Mouse (Mus musculus): Measurements from ENCODE around the gene Trim43a.
A peak's percentile ranks its signal among the peaks of the same experiment; 100 is the strongest.
"Not testable (repeated sequence)": the region's sequence is repeated elsewhere in the genome, so short reads cannot be mapped to it uniquely, and the experiment has no call there.

Gene Trim43a

DNA sequence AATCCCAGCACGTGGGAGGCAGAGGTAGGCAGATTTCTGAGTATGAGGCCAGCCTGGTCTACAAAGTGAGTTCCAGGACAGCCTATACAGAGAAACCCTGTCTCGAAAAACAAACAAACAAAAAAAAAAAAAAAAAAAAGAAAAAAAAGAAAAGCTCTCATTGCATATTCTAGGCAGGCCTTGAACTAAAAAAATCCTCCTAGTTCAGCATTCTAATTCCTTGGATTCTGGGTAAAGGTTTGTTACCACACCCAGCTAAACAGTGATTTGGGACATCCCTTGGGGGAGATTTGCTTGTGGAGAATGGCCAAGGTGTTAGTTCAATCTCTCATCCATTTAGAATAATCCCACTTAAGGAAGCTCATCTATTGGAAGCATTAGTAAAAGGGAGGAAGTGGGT, at the start of gene Trim43a:
Gene Trim43a (plus strand): TSS at position 301 of the 400 bp plus-strand sequence.
- DNase-seq = not testable (repeated sequence)

DNA sequence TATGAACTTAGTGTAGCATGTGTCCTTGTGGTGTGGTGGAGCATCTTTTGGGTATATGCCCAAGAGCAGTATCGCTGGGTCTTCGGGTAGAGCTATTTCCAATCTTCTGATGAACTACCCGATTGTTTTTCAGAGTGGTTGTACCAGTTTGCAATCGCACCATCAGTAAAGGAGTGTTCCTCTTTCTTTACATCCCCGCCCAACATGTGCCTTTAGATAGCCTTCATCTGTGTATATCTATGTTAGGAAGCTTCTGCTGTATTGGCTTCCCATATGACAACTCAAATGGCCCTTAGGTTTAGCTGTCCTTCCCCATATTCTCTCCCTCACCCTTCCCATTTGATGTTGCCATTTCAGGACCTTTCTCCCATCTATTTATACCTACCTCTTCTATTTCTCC, 46.6 kb upstream of the Trim43a start:
- DNase-seq = no peak

DNA sequence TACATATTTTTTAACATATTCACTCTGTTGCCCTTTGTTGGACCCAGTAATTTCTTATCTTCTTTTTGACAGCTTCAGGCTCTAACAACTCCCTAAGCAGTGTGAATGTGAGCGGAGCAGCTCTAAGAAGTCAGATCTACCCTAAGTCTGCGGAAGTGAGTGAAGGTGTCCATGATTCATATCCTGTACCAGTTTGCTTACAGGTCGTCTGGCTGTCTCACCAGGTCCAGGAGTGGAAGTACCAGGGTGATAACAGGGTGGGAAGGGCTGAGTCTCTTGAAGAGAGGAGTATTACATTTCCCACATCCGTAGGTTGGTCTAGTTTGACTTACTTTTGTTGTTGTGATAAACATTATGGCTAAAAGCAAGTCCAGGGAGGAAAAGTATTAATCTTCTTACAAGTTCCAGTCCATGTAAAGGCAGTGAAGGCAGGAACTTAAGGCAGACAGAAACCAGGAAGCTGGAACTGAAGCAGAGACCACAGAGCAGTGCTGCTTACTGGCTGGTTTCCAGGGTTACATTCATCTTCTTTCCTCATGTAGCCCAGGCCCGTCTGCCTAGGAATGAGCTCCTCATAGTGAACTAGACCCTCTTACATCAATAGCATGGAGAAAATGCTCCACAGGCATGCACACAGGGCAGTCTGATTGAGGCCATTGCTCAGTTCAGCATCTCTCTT, 41.0 kb upstream of the Trim43a start:
- DNase-seq = no peak

DNA sequence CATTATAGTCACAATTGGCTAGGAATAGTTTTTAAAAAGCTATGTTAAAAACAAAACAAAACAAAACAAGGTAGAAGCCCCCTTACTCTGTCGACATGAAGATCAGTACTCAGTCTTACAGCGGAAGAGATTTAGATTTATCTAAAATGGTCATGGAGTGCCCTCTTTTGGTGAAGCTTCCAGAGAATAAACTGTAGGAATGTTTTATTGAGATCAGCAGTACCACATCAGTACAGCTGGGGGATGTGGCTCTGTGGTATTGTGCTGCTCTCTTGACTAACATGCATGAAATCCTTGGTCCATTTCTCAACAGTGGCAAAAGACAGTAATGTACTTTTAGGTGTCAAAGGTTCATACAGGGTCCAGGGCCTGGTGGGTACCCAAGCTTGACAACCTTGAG, 37.9 kb upstream of the Trim43a start:
- no peak for DNase-seq

DNA sequence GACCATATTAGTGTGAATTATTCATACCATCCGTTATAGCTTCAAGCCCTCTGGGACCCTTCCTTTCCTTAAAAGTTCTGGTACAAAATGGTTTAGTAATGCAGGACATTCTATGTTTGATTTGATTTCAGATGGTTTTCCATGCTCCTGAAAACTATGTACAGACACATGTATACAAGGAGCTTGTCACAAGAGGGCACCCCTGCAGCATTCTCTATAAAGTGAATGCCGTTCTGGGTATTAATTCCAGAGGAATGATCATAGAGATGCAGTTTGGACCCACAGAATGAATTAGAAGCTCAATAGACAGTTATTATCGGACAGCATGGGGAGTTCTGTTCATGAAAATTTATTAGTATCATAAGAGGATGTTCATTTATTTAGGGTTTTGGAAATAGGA, 35.2 kb upstream of the Trim43a start:
- no peak for DNase-seq

DNA sequence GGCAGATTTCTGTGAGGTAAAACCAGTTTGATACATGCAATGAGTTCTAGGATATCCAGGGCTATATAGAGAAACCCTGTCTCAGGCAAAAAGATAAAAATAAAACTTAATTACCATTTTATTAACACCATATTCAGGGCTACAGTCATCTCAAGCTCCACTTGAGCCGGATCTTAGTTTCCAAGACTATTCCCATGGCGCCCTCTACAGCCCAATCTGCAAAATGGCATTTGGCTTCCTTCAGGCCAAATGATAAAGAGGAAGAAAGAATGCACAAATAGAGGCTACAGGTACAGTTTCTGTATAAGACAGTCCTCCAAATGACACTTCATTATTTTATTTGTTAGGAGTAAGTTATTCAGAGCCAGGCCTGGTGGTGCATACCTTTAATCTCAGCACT, 34.5 kb upstream of the Trim43a start:
- peak; percentile 88 for DNase-seq

DNA sequence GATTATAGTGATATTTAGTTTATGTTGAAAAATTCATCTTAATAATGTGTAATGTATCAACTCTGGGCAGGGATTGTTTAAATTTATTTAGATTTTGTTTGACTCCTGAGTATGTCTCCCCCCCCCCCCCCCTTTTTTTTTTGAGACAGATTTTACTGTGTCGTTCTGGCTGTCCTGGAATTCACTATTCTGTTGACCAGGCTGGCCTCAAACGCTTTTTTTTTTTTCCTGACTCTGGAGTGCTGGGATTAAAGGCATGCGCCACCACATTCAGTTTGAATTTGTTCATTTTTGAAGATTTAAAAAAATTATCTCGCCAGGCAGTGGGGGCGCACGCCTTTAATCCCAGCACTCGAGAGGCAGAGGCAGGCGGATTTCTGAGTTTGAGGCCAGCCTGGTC, 34.0 kb upstream of the Trim43a start:
- DNase-seq = no peak

DNA sequence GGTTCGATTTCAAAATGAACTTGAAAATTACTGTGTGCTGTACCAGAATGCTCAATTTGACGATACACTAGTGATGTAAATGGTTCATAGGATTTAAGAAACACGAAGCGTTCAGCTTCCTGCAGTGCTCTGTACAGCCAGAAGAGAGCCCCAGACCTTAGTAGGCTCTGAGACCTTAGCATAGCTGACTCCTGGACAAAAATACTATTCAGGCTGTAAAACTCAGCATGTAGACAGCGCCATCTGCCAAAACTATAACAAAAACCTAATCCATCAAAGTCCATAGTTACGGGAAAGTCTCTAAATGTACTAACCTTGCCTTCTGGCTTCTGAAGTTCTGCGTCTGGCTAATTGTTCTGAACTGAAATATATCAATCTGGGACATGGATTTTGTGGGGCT, 33.4 kb upstream of the Trim43a start:
- no peak for DNase-seq

DNA sequence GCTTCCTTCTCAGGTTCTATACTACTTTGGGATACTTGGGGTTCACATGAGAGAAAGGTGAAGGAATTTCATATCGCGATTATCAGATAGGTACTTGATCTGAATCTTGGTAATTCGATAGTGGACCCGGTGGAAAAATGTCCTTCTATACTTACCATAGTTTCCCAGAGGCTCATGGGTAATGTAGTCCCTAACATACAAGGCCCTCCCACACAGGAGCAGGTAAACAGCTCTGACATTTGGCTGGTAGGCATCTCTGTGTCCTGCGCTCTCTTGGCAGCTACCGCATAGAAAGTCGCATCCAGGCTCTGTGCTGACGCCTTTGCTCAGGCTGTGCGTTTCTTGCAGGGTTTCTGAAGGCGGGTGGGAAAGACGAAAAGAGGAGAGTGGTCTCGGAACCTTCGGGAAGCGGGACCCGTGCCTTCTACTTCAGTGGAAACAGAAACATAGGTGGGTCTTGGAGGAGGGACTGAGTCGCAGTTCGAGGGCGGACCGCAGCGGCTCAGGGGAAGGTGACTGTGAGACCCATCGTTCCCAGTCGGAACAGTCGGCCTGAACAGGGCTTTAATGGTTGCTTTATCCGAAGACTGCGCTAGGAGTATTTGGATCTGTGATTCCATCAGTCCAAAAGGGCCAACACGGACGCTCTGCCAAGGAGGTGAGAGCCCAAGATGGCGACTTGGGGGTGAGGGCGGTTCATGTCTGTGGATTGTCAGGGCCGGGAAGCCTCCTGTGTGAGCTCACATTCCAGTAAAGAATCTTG, 32.7 kb upstream of the Trim43a start, which contains the start of gene Zfp949:
Gene Zfp949 (plus strand): TSS at position 170 of the 763 bp plus-strand sequence.
- peak; percentile 97 for DNase-seq

DNA sequence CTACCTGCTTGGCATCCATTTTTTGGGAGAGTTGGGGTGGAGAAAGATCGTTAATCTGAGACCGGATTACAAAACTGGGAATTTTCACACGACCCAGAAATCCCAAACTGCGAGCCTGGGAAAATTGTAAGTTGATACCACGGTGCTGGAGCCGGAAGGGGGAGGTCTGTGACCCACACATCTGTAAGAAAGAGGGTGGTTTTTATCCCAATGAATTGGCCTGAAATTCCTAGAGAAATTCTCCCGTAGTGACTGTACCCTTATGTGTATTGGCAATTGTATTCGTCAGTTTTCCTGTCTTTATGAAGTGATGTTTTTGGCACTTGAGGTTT, 32.1 kb upstream of the Trim43a start:
- no peak for DNase-seq

DNA sequence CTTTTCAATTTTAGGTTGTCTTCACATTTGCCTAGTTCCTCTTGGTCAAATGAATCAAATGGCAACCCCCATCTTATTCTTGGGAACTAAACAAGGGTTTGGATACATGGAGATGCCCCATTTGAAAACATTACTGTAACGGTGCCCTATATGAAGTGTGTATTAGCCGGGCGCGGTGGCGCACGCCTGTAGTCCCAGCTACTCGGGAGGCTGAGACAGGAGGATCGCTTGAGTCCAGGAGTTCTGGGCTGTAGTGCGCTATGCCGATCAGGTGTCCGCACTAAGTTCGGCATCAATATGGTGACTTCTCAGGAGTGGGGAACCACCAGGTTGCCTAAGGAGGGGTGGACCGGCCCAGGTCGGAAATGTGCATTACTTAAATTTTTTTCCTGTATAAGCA, 27.6 kb upstream of the Trim43a start:
- DNase-seq = peak; percentile 86

DNA sequence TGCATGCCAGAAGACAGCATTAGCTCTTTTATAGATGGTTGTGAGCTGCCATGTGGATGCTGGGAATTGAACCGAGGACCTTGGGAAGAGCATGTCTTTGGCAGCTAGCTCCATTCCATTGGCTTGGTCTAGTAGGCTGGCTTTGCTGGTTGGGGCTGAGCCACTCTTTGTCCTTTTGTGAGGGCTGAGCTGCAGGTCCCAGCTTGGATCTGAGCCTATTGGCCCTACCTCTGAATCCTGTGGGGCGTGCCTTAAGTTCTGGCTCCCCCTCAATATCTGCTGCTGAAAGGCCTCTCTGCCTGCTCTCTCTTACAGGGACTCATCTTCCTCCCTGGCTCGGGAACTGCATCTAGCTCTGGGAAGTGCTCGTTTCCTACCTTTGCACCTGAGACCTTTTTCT, 22.5 kb upstream of the Trim43a start:
- peak; percentile 84 for DNase-seq

DNA sequence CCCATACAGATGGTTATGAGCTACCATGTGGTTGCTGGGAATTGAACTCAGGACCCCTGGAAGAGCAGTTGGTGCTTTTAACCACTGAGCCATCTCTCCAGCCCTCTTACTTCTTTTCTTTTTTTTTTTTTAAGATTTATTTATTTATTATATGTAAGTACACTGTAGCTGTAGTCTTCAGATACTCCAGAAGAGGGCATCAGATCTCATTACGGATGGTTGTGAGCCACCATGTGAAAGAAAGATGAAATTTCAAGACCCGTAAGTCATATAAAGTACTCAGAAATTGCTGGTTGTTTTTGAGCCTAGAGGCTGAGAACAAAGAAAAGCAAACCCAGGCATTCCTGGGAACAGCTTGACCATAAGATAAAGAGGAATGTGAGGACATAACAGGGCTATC, 19.2 kb upstream of the Trim43a start:
- DNase-seq = not testable (repeated sequence)

DNA sequence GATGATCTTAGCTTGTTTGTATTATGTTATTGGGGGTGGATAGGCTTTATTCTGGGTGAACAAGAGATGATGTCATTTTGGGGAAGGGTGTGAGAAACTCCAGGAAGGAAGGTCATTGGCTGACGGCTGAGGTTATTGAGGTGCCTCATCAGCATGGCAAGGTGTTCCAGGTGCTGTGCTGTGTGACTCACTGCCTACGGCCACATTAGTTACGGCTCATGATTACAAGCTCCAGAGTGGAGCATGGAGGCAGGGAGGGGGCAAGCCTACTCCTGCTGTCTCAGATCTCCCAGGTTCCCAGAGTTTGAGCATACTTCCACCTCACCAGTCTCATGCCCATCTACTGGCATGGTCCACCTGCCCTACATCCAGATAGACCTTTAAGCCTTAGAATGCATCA, 10.2 kb upstream of the Trim43a start:
- not testable (repeated sequence) for DNase-seq

DNA sequence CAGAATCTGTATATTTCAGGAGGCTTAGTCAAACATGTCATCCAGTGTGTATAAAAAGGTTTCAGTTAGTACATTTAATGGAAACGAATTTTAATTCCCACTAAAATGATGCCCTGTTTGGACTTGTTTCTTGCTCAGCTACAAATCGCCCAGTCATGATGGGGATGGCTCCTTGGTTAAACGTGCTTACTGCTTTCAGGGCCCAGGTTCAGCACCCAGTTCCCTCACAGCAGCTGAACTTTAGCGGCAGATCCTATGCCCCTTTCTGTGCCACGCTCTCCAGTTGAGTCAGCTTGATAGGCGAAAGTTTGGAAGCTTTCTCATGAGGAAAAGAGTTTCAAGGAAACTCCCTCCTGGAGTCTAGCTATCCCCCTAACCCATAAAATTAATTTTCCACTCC, 13.0 kb downstream of the Trim43a start:
- DNase-seq = not testable (repeated sequence)

DNA sequence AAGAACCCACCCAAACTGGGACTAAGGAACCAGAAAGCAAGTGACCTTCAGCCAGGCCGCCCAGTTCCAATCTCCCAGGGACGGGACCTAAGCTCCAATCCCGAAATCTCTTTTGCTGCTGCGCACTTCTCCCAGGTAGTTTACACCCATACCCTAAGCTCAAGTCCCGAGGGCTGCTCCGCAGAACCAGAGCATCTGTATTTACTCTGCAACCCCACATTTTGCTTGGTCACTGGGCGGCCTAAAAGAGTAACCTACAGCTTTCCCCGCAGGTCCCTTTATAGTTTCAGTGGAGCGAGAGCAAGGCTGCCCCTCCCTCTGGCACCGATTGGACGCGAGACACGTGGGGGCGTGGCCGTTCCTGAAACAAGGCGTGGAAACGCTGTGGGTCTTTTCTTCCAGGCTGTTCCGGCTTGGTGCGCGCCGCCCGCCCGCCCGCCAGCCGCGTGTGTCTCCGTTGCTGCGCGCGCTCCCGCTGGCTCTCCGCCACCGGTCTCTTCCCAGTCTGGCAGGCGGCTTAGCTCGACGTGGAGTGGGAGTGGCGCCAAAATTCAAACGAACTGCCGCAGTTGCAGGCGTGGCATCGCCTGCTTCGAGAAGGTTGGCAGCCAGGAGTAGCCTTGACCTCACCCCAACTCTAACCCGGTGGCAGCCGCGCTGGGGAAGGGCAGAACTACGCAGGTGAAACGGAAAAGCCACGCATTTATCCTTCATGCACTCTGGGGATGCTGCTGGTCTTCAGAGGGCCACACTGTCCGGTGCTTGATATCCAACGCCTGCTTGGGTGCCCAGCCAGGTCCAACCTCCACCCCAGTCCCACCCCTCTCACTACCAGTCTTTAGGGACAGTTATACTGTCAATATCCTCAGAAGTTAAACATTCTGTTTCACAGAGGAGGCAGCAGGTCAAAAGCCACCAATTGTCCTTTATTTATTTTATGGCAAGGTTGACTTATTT, 18.8 kb downstream of the Trim43a start:
- peak; percentile 100 for DNase-seq

DNA sequence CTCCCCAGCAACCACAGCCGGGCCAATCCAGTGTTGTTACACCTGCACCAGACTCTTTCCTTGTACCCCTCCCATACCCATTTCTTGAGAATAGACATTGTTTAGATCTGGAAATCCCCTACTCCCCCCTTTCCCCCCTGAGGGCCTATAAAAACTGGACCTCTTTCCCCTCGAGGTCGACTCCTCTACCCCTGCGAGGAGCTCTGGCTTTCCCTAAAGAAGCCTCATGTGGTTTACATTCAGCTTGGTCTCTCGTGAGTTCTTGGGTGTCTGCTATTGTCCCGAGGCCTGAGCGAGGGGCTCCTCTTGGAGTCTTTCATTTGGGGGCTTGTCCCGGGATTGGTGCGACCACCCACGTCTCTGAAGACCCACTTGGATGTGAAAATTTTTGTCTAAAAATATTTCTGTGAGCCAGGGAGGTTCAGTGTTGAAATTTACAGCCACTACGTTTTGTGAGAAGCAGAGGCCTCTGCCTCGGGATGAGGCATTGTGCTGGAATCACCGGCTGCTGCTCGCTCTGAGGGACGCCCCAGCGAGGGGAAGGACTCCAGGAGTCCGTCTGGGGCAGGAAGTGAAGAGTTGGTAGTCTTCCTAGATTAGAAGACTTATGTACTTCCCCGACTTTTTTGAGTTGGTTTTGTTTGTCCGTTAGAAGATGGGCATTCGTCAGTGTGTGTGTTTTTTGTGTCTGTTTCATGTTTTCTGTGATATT, 45.3 kb downstream of the Trim43a start:
- peak; percentile 88 for DNase-seq

DNA sequence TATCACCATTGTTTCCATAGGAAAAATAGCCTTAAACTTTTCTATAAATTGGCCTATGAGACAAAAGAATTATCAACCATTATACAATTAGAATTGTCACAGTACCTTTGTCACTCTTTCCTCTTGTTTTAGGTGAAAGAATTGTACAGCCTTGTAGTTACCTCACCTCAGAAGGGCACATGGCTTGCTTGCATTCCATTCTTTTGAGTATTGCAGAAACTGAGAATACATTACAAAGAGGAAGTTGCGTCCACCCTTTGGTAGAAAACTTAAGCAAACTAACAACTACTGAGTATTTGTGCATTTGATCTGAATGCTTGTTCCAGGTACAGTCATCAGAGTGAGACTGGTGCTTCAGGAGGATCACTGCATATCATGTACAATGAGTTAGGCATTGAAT, 57.4 kb downstream of the Trim43a start:
- not testable (repeated sequence) for DNase-seq
